Mouse (Mus musculus) CH12.LX (cell line): ENCODE measurements around the gene Uso1. TPM values are rescaled to one million over a fixed set of nuclear protein-coding genes. Genes with fewer than 3 reads are reported as not detected.
A peak's percentile ranks its signal among the peaks of the same experiment; 100 is the strongest.

Experiments used
- DNase-seq: peaks from one replicate; pipeline ENCODE4 v3.0.0-alpha.2; 2013; ENCODE audit errors: extremely low read depth
- H3K27ac ChIP-seq: 2 replicates; pipeline ENCODE4 v1.5.1; 2012; ENCODE audit warnings: low read depth, mild to moderate bottlenecking, control low read depth, moderate library complexity; ENCODE audit not compliant: insufficient read depth
- H3K27me3 ChIP-seq: replicated peaks from 2 replicates; pipeline ENCODE3; 2012; ENCODE audit warnings: inconsistent platforms
- H3K36me3 ChIP-seq, 2 experiments: replicated peaks in 1 of 2; 2 replicates each; pipeline versions ENCODE3 to v1.6.1; 2012; ENCODE audit warnings: inconsistent platforms in 1 of 2, low read length in 1 of 2, mild to moderate bottlenecking in 1 of 2, mixed read lengths in 1 of 2, moderate library complexity in 1 of 2; ENCODE audit not compliant: control insufficient read depth in 1 of 2, insufficient read depth in 1 of 2
- H3K4me1 ChIP-seq, 2 experiments: 2 replicates each; pipeline ENCODE4 v1.6.1; 2012; ENCODE audit warnings: inconsistent platforms in 1 of 2, moderate library complexity in 1 of 2; ENCODE audit not compliant: insufficient read depth in 2 of 2, control insufficient read depth in 1 of 2
- H3K4me2 ChIP-seq: 2 replicates; pipeline ENCODE4 v1.6.1; 2012; ENCODE audit warnings: low read depth, mild to moderate bottlenecking, control low read depth; ENCODE audit not compliant: poor library complexity, insufficient read depth, severe bottlenecking
- H3K4me3 ChIP-seq, 3 experiments: fragments of 150-350 bp in 1 of 3; sonication (generic) in 1 of 3; replicated peaks in 1 of 3; 2 replicates each; pipeline versions ENCODE3 to v1.5.1; 2011 to 2012; ENCODE audit warnings: low read depth in 2 of 3, low read length in 2 of 3, mild to moderate bottlenecking in 2 of 3, moderate library complexity in 2 of 3, control low read depth in 1 of 3, improper control_type of control experiment in 1 of 3, inconsistent platforms in 1 of 3, mixed read lengths in 1 of 3; ENCODE audit not compliant: poor library complexity in 1 of 3
- H3K79me2 ChIP-seq: replicated peaks from 2 replicates; pipeline ENCODE4 v1.6.1; 2012; ENCODE audit warnings: mild to moderate bottlenecking, moderate library complexity; ENCODE audit not compliant: control insufficient read depth, poor library complexity, insufficient read depth, severe bottlenecking; ENCODE audit errors: extremely low read depth
- H3K9ac ChIP-seq: 2 replicates; pipeline ENCODE4 v1.6.1; 2012; ENCODE audit warnings: low read depth, mild to moderate bottlenecking, control low read depth, moderate library complexity; ENCODE audit not compliant: insufficient read depth
- H3K9me3 ChIP-seq: replicated peaks from 2 replicates; pipeline ENCODE3; 2012; ENCODE audit warnings: low read length, inconsistent platforms, mixed read lengths
- BHLHE40 ChIP-seq: IDR thresholded peaks from 2 replicates; pipeline ENCODE4 v1.6.1; 2011; ENCODE audit warnings: mild to moderate bottlenecking, low read depth, low read length, improper control_type of control experiment
- CHD1 ChIP-seq: IDR thresholded peaks from 2 replicates; pipeline ENCODE4 v1.6.1; 2012; ENCODE audit warnings: low read depth, low read length, improper control_type of control experiment, inconsistent platforms
- CHD2 ChIP-seq: IDR thresholded peaks from 2 replicates; pipeline ENCODE4 v1.6.1; 2011; ENCODE audit warnings: low read length, improper control_type of control experiment
- CTCF ChIP-seq, 2 experiments: IDR thresholded peaks in 1 of 2; conservative IDR thresholded peaks in 1 of 2; 2 replicates each; pipeline ENCODE4 v1.5.1; 2011 to 2012; ENCODE audit warnings: low read depth in 2 of 2, low read length in 2 of 2, improper control_type of control experiment in 1 of 2, inconsistent platforms in 1 of 2, mild to moderate bottlenecking in 1 of 2, moderate library complexity in 1 of 2
- E2F4 ChIP-seq: IDR thresholded peaks from 2 replicates; pipeline ENCODE4 v1.6.1; 2011; ENCODE audit warnings: low read depth, low read length, improper control_type of control experiment; ENCODE audit not compliant: insufficient replicate concordance
- ELF1 ChIP-seq: IDR thresholded peaks from 2 replicates; pipeline ENCODE4 v1.6.1; 2014; ENCODE audit warnings: low read depth, mild to moderate bottlenecking, inconsistent platforms, low read length, improper control_type of control experiment
- ETS1 ChIP-seq: conservative IDR thresholded peaks from 2 replicates; pipeline ENCODE4 v1.6.1; 2012; ENCODE audit warnings: low read depth, mild to moderate bottlenecking, inconsistent platforms, low read length, improper control_type of control experiment, moderate library complexity
- HCFC1 ChIP-seq: IDR thresholded peaks from 2 replicates; pipeline ENCODE4 v1.6.1; 2012; ENCODE audit warnings: low read depth, mild to moderate bottlenecking, inconsistent platforms, low read length, improper control_type of control experiment
- IRF4 ChIP-seq: IDR thresholded peaks from 2 replicates; pipeline ENCODE4 v1.6.1; 2014; ENCODE audit warnings: low read depth, mild to moderate bottlenecking, inconsistent platforms, low read length, improper control_type of control experiment
- MAFK ChIP-seq: IDR thresholded peaks from 2 replicates; pipeline ENCODE4 v1.6.1; 2011; ENCODE audit warnings: low read length, improper control_type of control experiment; ENCODE audit not compliant: insufficient replicate concordance
- MAX ChIP-seq: IDR thresholded peaks from 2 replicates; pipeline ENCODE4 v1.6.1; 2011; ENCODE audit warnings: low read length, improper control_type of control experiment
- PAX5 ChIP-seq: IDR thresholded peaks from 2 replicates; pipeline ENCODE4 v1.6.1; 2012; ENCODE audit warnings: low read length, inconsistent platforms, mixed read lengths
- POLR2A ChIP-seq: IDR thresholded peaks from 2 replicates; pipeline ENCODE4 v1.6.1; 2011; ENCODE audit warnings: low read depth, mild to moderate bottlenecking, improper control_type of control experiment, low read length
- RAD21 ChIP-seq: IDR thresholded peaks from 2 replicates; pipeline ENCODE4 v1.6.1; 2011; ENCODE audit warnings: low read depth, mild to moderate bottlenecking, low read length, improper control_type of control experiment, moderate library complexity
- RCOR1 ChIP-seq: conservative IDR thresholded peaks from 2 replicates; pipeline ENCODE4 v1.6.1; 2012; ENCODE audit warnings: low read depth, mild to moderate bottlenecking, inconsistent platforms, low read length, improper control_type of control experiment
- SIN3A ChIP-seq: IDR thresholded peaks from 2 replicates; pipeline ENCODE4 v1.6.1; 2012; ENCODE audit warnings: low read length, improper control_type of control experiment, inconsistent platforms
- TBP ChIP-seq: conservative IDR thresholded peaks from 2 replicates; pipeline ENCODE4 v1.6.1; 2011; ENCODE audit warnings: low read depth, low read length, improper control_type of control experiment
- TCF12 ChIP-seq: IDR thresholded peaks from 2 replicates; pipeline ENCODE4 v1.6.1; 2014; ENCODE audit warnings: low read depth, mild to moderate bottlenecking, inconsistent platforms, low read length, improper control_type of control experiment
- USF1 ChIP-seq: IDR thresholded peaks from 2 replicates; pipeline ENCODE4 v1.6.1; 2014; ENCODE audit warnings: low read depth, mild to moderate bottlenecking, inconsistent platforms, low read length, improper control_type of control experiment
- USF2 ChIP-seq: conservative IDR thresholded peaks from 2 replicates; pipeline ENCODE4 v1.6.1; 2011; ENCODE audit warnings: low read depth, low read length, improper control_type of control experiment
- ZMIZ1 ChIP-seq: IDR thresholded peaks from 2 replicates; pipeline ENCODE4 v1.6.1; 2012; ENCODE audit warnings: low read depth, mild to moderate bottlenecking, inconsistent platforms, low read length, improper control_type of control experiment
- dilution Hi-C: fragments of 300-500 bp; cut with MboI; formaldehyde crosslinking; loops from 2 replicates; pipeline ENCODE4 v1.14.3; 2020; ENCODE audit warnings: low sequenced_read_pairs; ENCODE audit not compliant: extremely low pct_unique_long_range_greater_than_20kb, extremely low pct_ligation_motif_present
- in situ Hi-C: fragments of 300-500 bp; cut with MboI; formaldehyde crosslinking; loops from 3 replicates; pipeline ENCODE4 v1.14.3; 2019; ENCODE audit warnings: low sequenced_read_pairs, low pct_ligation_motif_present, low pct_unique_long_range_greater_than_20kb, mixed read lengths
- polyA plus RNA-seq: library from polyadenylated mRNA; unstranded; fragments of >175 nt; gene quantifications from 2 replicates; pipeline ENCODE4 v1.2.1, GENCODE M21; 2012; ENCODE audit warnings: low read depth; ENCODE audit not compliant: insufficient read length
- total RNA-seq, 2 experiments: library from RNA; depleted of rRNA; stranded (reverse); fragments of 300-350 nt in 1 of 2; fragments of >200 nt in 1 of 2; gene quantifications; 2 replicates each; pipeline ENCODE4 v1.2.3; 2012 to 2014

Uso1 gene
- total and polyA plus RNA-seq, 3 experiments = 19.9 to 63.7 (median 20.9) TPM

DNA sequence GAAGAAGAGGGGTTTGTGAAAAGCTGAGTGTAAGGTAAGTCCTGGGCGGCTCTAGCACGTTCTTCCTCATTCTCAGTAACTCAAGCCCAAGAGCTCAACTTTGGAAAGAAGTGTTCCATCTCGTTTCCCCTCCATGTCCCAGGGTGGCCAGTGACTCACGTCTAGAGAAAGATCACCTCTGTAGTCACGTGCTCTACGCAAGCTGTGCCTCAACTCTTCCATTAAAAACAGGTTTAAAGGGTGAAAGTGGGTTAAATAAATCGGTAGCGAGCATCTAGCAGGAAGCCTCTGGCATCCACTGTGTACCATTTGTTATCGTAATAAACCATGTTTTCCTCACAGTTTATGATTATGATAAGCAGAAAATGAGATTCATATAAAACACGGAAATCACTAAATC lies 94.1 kb downstream of the Uso1 start:
- Histone ChIP-seq H3K79me2 (no peaks in the 10 kb centered on the region), H3K36me3 (peaks cover 0 to 5% of the 10 kb centered on the region in 2 experiments), H3K9ac (no peak overlapping the region), H3K4me1 (peaks cover 12 to 45% of the 10 kb centered on the region in 2 experiments), H3K4me3 (peak overlapping the region in 1 of 3 experiments; percentile 16), H3K27ac (no peak overlapping the region), H3K27me3 (no peaks in the 10 kb centered on the region), H3K9me3 (no peaks in the 10 kb centered on the region), H3K4me2 (0 out of 2 replicates have a peak overlapping the region, but pooled peaks have one; percentile 5)
- TF ChIP-seq MAX = peak; percentile 52; the same call in 1 of the 2 replicates
- no peak for TF ChIP-seq CHD1
- TF ChIP-seq ETS1 = 0 out of 2 replicates have a peak, but pooled peaks have one; percentile 20
- no peak for TF ChIP-seq E2F4
- TF ChIP-seq BHLHE40 = peak; percentile 76
- no peak for TF ChIP-seq ELF1
- TF ChIP-seq USF2 = peak; percentile 38; the same call in 1 of the 2 replicates
- no peak for TF ChIP-seq RCOR1
- TF ChIP-seq USF1 = peak; percentile 34
- in situ Hi-C loops = loop anchor here (10.0 kb wide), 1 partner anchor 47 kb away; no protein-coding TSS in a partner anchor
- dilution Hi-C loops = no loop called here
- peak; percentile 46 for DNase-seq

DNA sequence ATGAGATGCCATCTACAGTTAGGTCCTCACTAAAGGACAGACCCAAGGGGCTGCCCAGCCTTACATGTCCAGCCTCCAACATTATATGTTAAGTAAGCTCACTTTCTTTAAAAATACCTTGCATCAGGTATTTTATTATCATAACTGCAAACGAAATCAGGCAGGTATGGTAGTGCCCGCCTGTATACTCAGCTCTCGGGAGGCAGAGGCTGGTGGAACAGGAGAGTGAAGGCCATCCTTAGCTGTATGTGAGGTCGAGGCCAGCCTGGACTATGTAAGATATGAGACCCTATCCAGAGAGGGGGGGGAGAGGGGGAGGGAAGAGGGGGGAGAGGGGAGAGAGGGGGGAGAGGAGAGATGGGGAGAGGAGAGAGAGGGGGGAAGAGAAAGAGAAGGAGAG lies 95.6 kb downstream of the Uso1 start:
- Histone ChIP-seq H3K4me3 (no peak overlapping the region), H3K4me1 (peaks cover 5 to 34% of the 10 kb centered on the region in 2 experiments), H3K9me3 (no peaks in the 10 kb centered on the region), H3K79me2 (no peaks in the 10 kb centered on the region), H3K27ac (no peak overlapping the region), H3K9ac (no peak overlapping the region), H3K4me2 (no peak overlapping the region), H3K27me3 (no peaks in the 10 kb centered on the region), H3K36me3 (no peaks in the 10 kb centered on the region)
- in situ Hi-C loops = loop anchor here (10.0 kb wide), 1 partner anchor 49 kb away; no protein-coding TSS in a partner anchor
- no peak for TF ChIP-seq MAFK
- no peak for TF ChIP-seq USF1
- TF ChIP-seq USF2 = no peak
- no peak for TF ChIP-seq RAD21
- no peak for TF ChIP-seq MAX
- no peak for TF ChIP-seq CHD2
- TF ChIP-seq PAX5 = no peak
- TF ChIP-seq ZMIZ1 = no peak
- no peak for TF ChIP-seq SIN3A
- TF ChIP-seq CTCF (conservative IDR thresholded peaks at IDR 0.05 in 1 of 2, IDR thresholded peaks at IDR 0.05 in 1 of 2; ENCODE audit: low read depth in 2 of 2, low read length in 2 of 2) = no peak
- TF ChIP-seq HCFC1 = no peak
- TF ChIP-seq IRF4 = no peak
- TF ChIP-seq TBP = no peak
- no peak for TF ChIP-seq TCF12
- no peak for TF ChIP-seq POLR2A
- DNase-seq = no peak
- dilution Hi-C loops = no loop called here
